Mouse (Mus musculus) embryo, embryonic 11.5 days (tissue): ENCODE results near the gene Mamstr.

ENCODE experiments used
- DNase-seq: peaks from one replicate; pipeline ENCODE4 v3.0.0-alpha.2; 2012; ENCODE audit warnings: low read depth, low spot score

Gene Mamstr

GRCm38 (mm10) chr7:45628364-45629294, 11.1 kb upstream of the Mamstr start:
- DNase-seq: peak; percentile 84

- DNase-seq: no peak
Observed at GRCm38 (mm10) chr7:45630064-45630907, 9.5 kb upstream of the Mamstr start.

- no peak for DNase-seq
Observed at GRCm38 (mm10) chr7:45632499-45632898, 7.3 kb upstream of the Mamstr start.

GRCm38 (mm10) chr7:45634946-45635681, 4.7 kb upstream of the Mamstr start:
- DNase-seq: no peak

GRCm38 (mm10) chr7:45635711-45636688, 3.8 kb upstream of the Mamstr start:
- no peak for DNase-seq

GRCm38 (mm10) chr7:45637710-45638109, 2.1 kb upstream of the Mamstr start:
- no peak for DNase-seq

GRCm38 (mm10) chr7:45638623-45639401, 965 bp upstream of the Mamstr start:
- DNase-seq: peak; percentile 95

GRCm38 (mm10) chr7:45640191-45640957, 597 bp downstream of the Mamstr start:
- no peak for DNase-seq

GRCm38 (mm10) chr7:45641391-45642040, 1.7 kb downstream of the Mamstr start:
- no peak for DNase-seq

GRCm38 (mm10) chr7:45642083-45642482, 2.3 kb downstream of the Mamstr start:
- DNase-seq: no peak

GRCm38 (mm10) chr7:45642503-45643255, 2.9 kb downstream of the Mamstr start:
- DNase-seq: no peak

- peak; percentile 96 for DNase-seq
Observed at GRCm38 (mm10) chr7:45643441-45644178, 3.8 kb downstream of the Mamstr start.

- no peak for DNase-seq
Observed at GRCm38 (mm10) chr7:45644183-45644582, 4.4 kb downstream of the Mamstr start.

GRCm38 (mm10) chr7:45644872-45645590, 5.3 kb downstream of the Mamstr start:
- no peak for DNase-seq

- no peak for DNase-seq
Observed at GRCm38 (mm10) chr7:45645591-45645971, 5.8 kb downstream of the Mamstr start.

GRCm38 (mm10) chr7:45646671-45647070, 6.9 kb downstream of the Mamstr start:
- DNase-seq: no peak
